Mouse (Mus musculus) megakaryocyte, embryonic 14.5 days (primary cell): ENCODE data around the gene Baiap2l1.

ENCODE experiments used
- FLI1 ChIP-seq: IDR thresholded peaks from 2 replicates; pipeline ENCODE4 v1.6.1; 2012; ENCODE audit warnings: low read length, inconsistent platforms, mixed read lengths
- GATA1 ChIP-seq: IDR thresholded peaks from 3 replicates; pipeline ENCODE4 v1.6.1; 2012; ENCODE audit warnings: mixed read lengths, low read length, inconsistent platforms, borderline replicate concordance

GRCm38 (mm10) chr5:144364680-144365357, 6.9 kb upstream of the Baiap2l1 start:
- no peak for TF ChIP-seq FLI1
- no peak for TF ChIP-seq GATA1
